Mouse (Mus musculus): ENCODE results near the gene Usp9y. TPM values are rescaled to one million over a fixed set of nuclear protein-coding genes. Genes with fewer than 3 reads are reported as not detected.

The Usp9y gene
- polyA plus RNA-seq (2021) = not detected

- ATAC-seq (no peak), DNase-seq (ENCODE audit: low read depth, low spot score) (no peak)
- in situ Hi-C loops (cut with MboI; ENCODE audit: low pct_unique_long_range_greater_than_20kb) = no loop called here
- H3K27me3 ChIP-seq = no peaks in the 10 kb centered on the region
- no peak for TF ChIP-seq CTCF (IDR thresholded peaks at IDR 0.05)
- ChIA-PET CTCF (no interaction called here), POLR2A (no interaction called here)
Measured at GRCm38 (mm10) chrY:1459682-1460081, at the start of gene Usp9y. TSS of gene Usp9y (minus strand) at chrY:1459782.

- no peaks in the 10 kb centered on the region for H3K27me3 ChIP-seq
- no peak for DNase-seq (ENCODE audit: low read depth, low spot score)
- no peak for ATAC-seq
- in situ Hi-C loops (cut with MboI; ENCODE audit: low pct_unique_long_range_greater_than_20kb) = no loop called here
- CTCF ChIA-PET = no interaction called here
- no peak for TF ChIP-seq CTCF (IDR thresholded peaks at IDR 0.05)
- POLR2A ChIA-PET = no interaction called here
Measured at GRCm38 (mm10) chrY:1293708-1294107, 165.9 kb downstream of the Usp9y start.

GRCm38 (mm10) chrY:1286171-1286795 lies 173.3 kb downstream of the Usp9y start, which contains the start of gene Ddx3y:
TSS of gene Ddx3y (minus strand) at chrY:1286629.
- DNase-seq (ENCODE audit: low read depth, low spot score) (no peak), ATAC-seq (no peak)
- in situ Hi-C loops (cut with MboI; ENCODE audit: low pct_unique_long_range_greater_than_20kb) = no loop called here
- no peak for TF ChIP-seq CTCF (IDR thresholded peaks at IDR 0.05)
- H3K27me3 ChIP-seq = no peaks in the 10 kb centered on the region
- CTCF ChIA-PET = no interaction called here
- POLR2A ChIA-PET = no interaction called here

GRCm38 (mm10) chrY:1285735-1286134 lies 173.8 kb downstream of the Usp9y start:
- CTCF ChIA-PET = no interaction called here
- in situ Hi-C loops (cut with MboI; ENCODE audit: low pct_unique_long_range_greater_than_20kb) = no loop called here
- no peak for TF ChIP-seq CTCF (IDR thresholded peaks at IDR 0.05)
- POLR2A ChIA-PET = no interaction called here
- H3K27me3 ChIP-seq = no peaks in the 10 kb centered on the region
- DNase-seq (ENCODE audit: low read depth, low spot score) (no peak), ATAC-seq (no peak)

Other genes with a start within 250 kb of the Usp9y start
- gene Uty, start 214.0 kb downstream of the Usp9y start, polyA plus RNA-seq (2021) = not detected
- not detected for gene Ddx3y, start 173.2 kb downstream of the Usp9y start, polyA plus RNA-seq (2021)

Data from Patski (cell line).